Mouse (Mus musculus) mesoderm, embryonic 11.5 days (tissue): ENCODE measurements around the gene Vta1.

Source experiments
- DNase-seq: peaks from one replicate; pipeline ENCODE4 v3.0.0-alpha.2; 2012; ENCODE audit warnings: low read depth, low spot score

Vta1 gene

GRCm38 (mm10) chr10:14705072-14706066 lies at the start of gene Vta1, which contains the start of gene Nmbr:
Vta1 (minus strand) TSS chr10:14705560.
Nmbr (plus strand) TSS chr10:14705591.
- DNase-seq: peak; percentile 96

- DNase-seq: peak; percentile 60
Observed at GRCm38 (mm10) chr10:14734285-14734684, 28.9 kb upstream of the Vta1 start.

GRCm38 (mm10) chr10:14725671-14726070 lies 20.3 kb upstream of the Vta1 start:
- DNase-seq: no peak

GRCm38 (mm10) chr10:14718114-14718513 lies 12.8 kb upstream of the Vta1 start, which contains the start of gene Gje1:
Gje1 (minus strand) TSS chr10:14718214.
- DNase-seq: no peak

- DNase-seq: no peak
Observed at GRCm38 (mm10) chr10:14703830-14704420, 1.4 kb downstream of the Vta1 start.

- peak; percentile 23 for DNase-seq
Observed at GRCm38 (mm10) chr10:14703239-14703638, 2.1 kb downstream of the Vta1 start.

GRCm38 (mm10) chr10:14690349-14690748 lies 15.0 kb downstream of the Vta1 start:
- no peak for DNase-seq

GRCm38 (mm10) chr10:14688785-14689442 lies 16.4 kb downstream of the Vta1 start:
- no peak for DNase-seq

GRCm38 (mm10) chr10:14685663-14686062 lies 19.7 kb downstream of the Vta1 start:
- no peak for DNase-seq

- no peak for DNase-seq
Observed at GRCm38 (mm10) chr10:14666147-14666546, 39.2 kb downstream of the Vta1 start.

- DNase-seq: no peak
Observed at GRCm38 (mm10) chr10:14660875-14661274, 44.5 kb downstream of the Vta1 start.

- DNase-seq: no peak
Observed at GRCm38 (mm10) chr10:14639635-14640034, 65.7 kb downstream of the Vta1 start.

GRCm38 (mm10) chr10:14639043-14639442 lies 66.3 kb downstream of the Vta1 start:
- no peak for DNase-seq

GRCm38 (mm10) chr10:14625706-14626105 lies 79.7 kb downstream of the Vta1 start:
- no peak for DNase-seq

- DNase-seq: no peak
Observed at GRCm38 (mm10) chr10:14619156-14619555, 86.2 kb downstream of the Vta1 start.

- DNase-seq: no peak
Observed at GRCm38 (mm10) chr10:14618301-14618700, 87.1 kb downstream of the Vta1 start.

- DNase-seq: no peak
Observed at GRCm38 (mm10) chr10:14615441-14615840, 89.9 kb downstream of the Vta1 start.

GRCm38 (mm10) chr10:14607597-14607996 lies 97.8 kb downstream of the Vta1 start:
- no peak for DNase-seq
